Mouse (Mus musculus) ES-E14 (cell line): ENCODE results near the gene Mars. TPM values are rescaled to one million over a fixed set of nuclear protein-coding genes. Genes with fewer than 3 reads are reported as not detected.
A peak's percentile ranks its signal among the peaks of the same experiment; 100 is the strongest.

Source experiments
- DNase-seq: peaks from one replicate; pipeline ENCODE4 v3.0.0-alpha.2; 2013; ENCODE audit warnings: low read depth, low spot score
- H3K27ac ChIP-seq: 2 replicates; pipeline ENCODE4 v1.5.1; 2012; ENCODE audit warnings: low read depth, mild to moderate bottlenecking, low read length, moderate library complexity, mixed read lengths; ENCODE audit not compliant: poor library complexity, insufficient read depth, severe bottlenecking
- H3K36me3 ChIP-seq: 2 replicates; pipeline ENCODE4 v1.6.1; 2012; ENCODE audit warnings: mild to moderate bottlenecking, low read length, moderate library complexity, mixed read lengths; ENCODE audit not compliant: control insufficient read depth, poor library complexity, insufficient read depth, severe bottlenecking
- H3K4me1 ChIP-seq, 2 experiments: fragments of 150-350 bp in 1 of 2; sonication (generic) in 1 of 2; 2 replicates each; pipeline ENCODE4 v1.6.1; 2012; ENCODE audit warnings: low read length in 2 of 2, mild to moderate bottlenecking in 1 of 2, mixed read lengths in 1 of 2; ENCODE audit not compliant: control insufficient read depth in 2 of 2, insufficient read depth in 2 of 2, poor library complexity in 1 of 2
- H3K4me3 ChIP-seq, 2 experiments: fragments of 150-350 bp in 1 of 2; sonication (generic) in 1 of 2; 2 replicates each; pipeline ENCODE4 v1.5.1; 2012; ENCODE audit warnings: low read length in 2 of 2, low read depth in 1 of 2, mild to moderate bottlenecking in 1 of 2, mixed read lengths in 1 of 2; ENCODE audit not compliant: insufficient read depth in 1 of 2, poor library complexity in 1 of 2, severe bottlenecking in 1 of 2
- H3K9ac ChIP-seq: 2 replicates; pipeline ENCODE4 v1.6.1; 2012; ENCODE audit warnings: low read depth, mild to moderate bottlenecking, low read length, mixed read lengths; ENCODE audit not compliant: poor library complexity, insufficient read depth, severe bottlenecking
- H3K9me3 ChIP-seq: fragments of 150-350 bp; sonication (generic); 2 replicates; pipeline ENCODE4 v1.6.1; 2012; ENCODE audit warnings: low read depth, mild to moderate bottlenecking, low read length; ENCODE audit not compliant: control insufficient read depth, insufficient read depth
- CHD2 ChIP-seq: IDR thresholded peaks from 2 replicates; pipeline ENCODE4 v1.6.1; 2014; ENCODE audit warnings: mild to moderate bottlenecking, low read depth, low read length, inconsistent platforms
- HCFC1 ChIP-seq: IDR thresholded peaks from 2 replicates; pipeline ENCODE4 v1.6.1; 2012; ENCODE audit warnings: low read length, inconsistent platforms, borderline replicate concordance; ENCODE audit not compliant: insufficient read depth
- MAFK ChIP-seq: IDR thresholded peaks from 2 replicates; pipeline ENCODE4 v1.6.1; 2014; ENCODE audit warnings: mild to moderate bottlenecking, low read depth, low read length, inconsistent platforms; ENCODE audit not compliant: insufficient read depth
- ZC3H11A ChIP-seq: IDR thresholded peaks from 2 replicates; pipeline ENCODE4 v1.6.1; 2012; ENCODE audit warnings: low read depth, mild to moderate bottlenecking, inconsistent platforms, low read length, borderline replicate concordance
- ZNF384 ChIP-seq: IDR thresholded peaks from 2 replicates; pipeline ENCODE4 v1.6.1; 2012; ENCODE audit warnings: low read depth, low read length, inconsistent platforms
- in situ Hi-C, 2 experiments: fragments of 600-800 bp; cut with MboI; formaldehyde crosslinking; loops; one replicate each; pipeline ENCODE4 v1.15.1; 2025; ENCODE audit warnings: low sequenced_read_pairs in 2 of 2, inconsistent platforms in 1 of 2; ENCODE audit not compliant: unreplicated experiment in 2 of 2
- total RNA-seq: library from RNA; depleted of rRNA; stranded (reverse); fragments of 300-350 nt; gene quantifications from 2 replicates; pipeline ENCODE4 v1.2.3, GENCODE M21; 2012

Mars gene
- total RNA-seq, 1 experiment, result 206 TPM

DNA sequence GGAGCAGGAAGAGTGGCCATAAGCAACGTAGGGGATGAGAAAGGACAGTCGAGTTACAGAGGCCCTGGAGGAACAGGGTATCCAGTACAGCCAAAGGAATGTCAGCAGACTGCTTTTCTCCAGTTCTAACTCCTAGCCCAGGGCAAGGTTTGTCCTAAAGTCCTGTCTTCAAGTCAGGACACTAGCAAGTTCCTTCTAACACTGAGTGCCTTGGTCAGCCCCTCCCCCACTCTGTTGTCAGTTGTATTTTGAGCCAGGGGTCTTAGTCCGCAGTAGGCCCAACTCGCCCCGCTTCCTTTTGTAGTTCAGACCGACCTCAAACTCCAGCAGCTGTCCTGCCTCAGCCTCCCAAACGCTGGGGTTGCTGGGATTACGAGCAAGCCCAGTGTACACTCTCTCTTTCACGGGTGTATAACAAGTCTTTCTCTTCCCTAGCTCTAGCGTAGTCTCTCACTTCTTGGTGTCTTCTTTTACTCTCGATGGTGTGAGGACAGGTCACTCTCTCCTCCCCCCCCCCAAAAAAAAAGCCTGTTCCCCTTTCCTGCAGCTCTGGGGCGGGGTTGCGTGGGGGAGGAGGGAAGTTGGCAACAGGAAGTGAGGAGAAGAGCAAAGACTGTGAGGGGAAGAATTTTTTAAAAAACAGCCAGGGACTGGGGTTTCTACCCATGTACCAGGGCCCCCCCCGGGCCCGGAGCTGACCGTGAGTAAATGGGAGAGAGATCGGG is 11.7 kb upstream of the Mars start:
- TF ChIP-seq ZC3H11A, result no peak
- no peak for TF ChIP-seq CHD2
- no peak for TF ChIP-seq ZNF384
- no peak for TF ChIP-seq HCFC1
- no peak for TF ChIP-seq MAFK
- Histone ChIP-seq H3K9ac (no peak overlapping the region), H3K36me3 (no peaks in the 10 kb centered on the region), H3K4me3 (no peak overlapping the region), H3K4me1 (peaks cover 6 to 24% of the 10 kb centered on the region in 2 experiments; a peak in 3 of 4 replicates), H3K27ac (no peak overlapping the region), H3K9me3 (no peaks in the 10 kb centered on the region)
- in situ Hi-C loops, result no loop called here
- DNase-seq, result no peak

DNA sequence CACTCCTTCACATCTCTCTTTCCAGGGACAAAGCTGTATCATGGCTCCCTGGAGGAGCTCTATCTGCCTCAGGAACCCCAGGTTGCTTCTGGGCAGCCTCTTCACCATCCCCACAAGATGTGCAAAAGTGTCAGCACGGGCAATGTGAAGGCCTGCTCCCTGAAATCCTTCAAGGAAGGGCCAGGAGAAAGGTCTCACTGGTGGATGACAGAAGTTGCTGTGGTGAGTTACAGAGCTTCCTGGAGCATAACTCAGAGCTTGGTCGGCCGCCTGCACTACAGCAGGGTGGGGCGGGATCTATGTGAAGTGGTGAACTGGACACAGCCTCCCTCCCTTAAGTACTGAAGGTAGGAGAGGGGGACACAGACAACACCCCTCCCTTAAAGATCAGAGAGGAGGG is 11.1 kb upstream of the Mars start:
- peaks cover 3 to 22% of the 10 kb centered on the region in 2 experiments; a peak in 3 of 4 replicates for H3K4me1 ChIP-seq
- in situ Hi-C loops, result no loop called here
- no peaks in the 10 kb centered on the region for H3K9me3 ChIP-seq
- TF ChIP-seq HCFC1 (no peak), ZC3H11A (no peak), MAFK (no peak), CHD2 (no peak), ZNF384 (no peak)
- DNase-seq, result no peak
- no peak overlapping the region for H3K27ac ChIP-seq
- no peaks in the 10 kb centered on the region for H3K36me3 ChIP-seq
- no peak overlapping the region for H3K4me3 ChIP-seq
- H3K9ac ChIP-seq, result no peak overlapping the region

DNA sequence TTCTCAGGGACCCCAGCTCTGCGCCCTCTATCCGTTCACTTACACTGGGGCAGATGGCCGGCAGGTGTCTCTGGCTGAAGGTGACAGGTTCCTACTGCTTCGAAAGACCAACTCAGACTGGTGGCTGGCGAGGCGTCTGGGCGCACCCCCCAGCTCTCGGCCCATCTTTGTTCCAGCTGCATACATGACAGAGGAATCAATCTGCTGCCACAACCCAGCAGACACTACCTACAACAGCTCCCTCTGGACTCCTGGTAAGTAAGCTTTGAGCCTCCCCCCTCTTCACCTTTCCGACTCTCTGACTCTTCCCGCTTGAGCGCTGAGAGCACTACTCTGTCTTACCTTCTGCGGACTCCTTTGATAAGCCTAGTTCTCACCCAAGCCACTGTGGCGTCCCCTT is 10.6 kb upstream of the Mars start:
- H3K9me3 ChIP-seq, result no peaks in the 10 kb centered on the region
- DNase-seq, result no peak
- peak overlapping the region; percentile 17; the same call in 1 of the 2 replicates for H3K9ac ChIP-seq
- no peak overlapping the region for H3K4me3 ChIP-seq
- in situ Hi-C loops, result no loop called here
- H3K36me3 ChIP-seq, result no peaks in the 10 kb centered on the region
- no peak for TF ChIP-seq MAFK
- no peak for TF ChIP-seq HCFC1
- no peak for TF ChIP-seq ZNF384
- no peak for TF ChIP-seq ZC3H11A
- TF ChIP-seq CHD2, result no peak
- no peak overlapping the region for H3K27ac ChIP-seq
- H3K4me1 ChIP-seq, result peaks cover 2 to 21% of the 10 kb centered on the region in 2 experiments; a peak in 3 of 4 replicates

DNA sequence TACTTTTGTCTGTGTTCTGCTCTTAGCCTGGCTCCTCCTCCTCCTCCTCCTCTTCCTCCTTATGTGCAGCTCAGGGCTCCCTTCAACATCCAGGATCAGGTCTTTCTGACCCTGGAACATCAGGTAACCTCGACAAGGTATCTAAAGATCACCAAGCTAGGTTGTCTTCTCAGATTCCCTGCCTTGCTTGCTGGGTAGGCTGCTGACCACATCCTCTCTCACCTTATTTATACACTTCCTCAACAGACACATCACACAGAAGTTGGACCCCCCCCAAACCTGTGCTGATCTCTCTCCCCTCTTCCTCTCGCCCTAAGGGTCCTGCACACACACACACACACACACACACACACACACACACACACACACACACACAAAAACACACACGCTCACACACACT is 10.0 kb upstream of the Mars start, which contains the start of gene Arhgap9:
TSS of gene Arhgap9 (plus strand) at position 344 of the 400 bp plus-strand sequence.
- no peaks in the 10 kb centered on the region for H3K9me3 ChIP-seq
- H3K27ac ChIP-seq, result no peak within 1 kb of the TSS
- no peaks in the 10 kb centered on the region for H3K36me3 ChIP-seq
- peak within 1 kb of the TSS; percentile 17; the same call in 1 of the 2 replicates for H3K9ac ChIP-seq
- no peak within 1 kb of the TSS for H3K4me3 ChIP-seq
- TF ChIP-seq CHD2 (no peak), ZC3H11A (no peak), MAFK (no peak), HCFC1 (no peak), ZNF384 (no peak)
- peaks cover 2 to 21% of the 10 kb centered on the region in 2 experiments; a peak in 3 of 4 replicates for H3K4me1 ChIP-seq
- DNase-seq, result no peak
- in situ Hi-C loops, result no loop called here
